Mouse (Mus musculus): ENCODE measurements around the gene Tut7. TPM values are rescaled to one million over a fixed set of nuclear protein-coding genes. Genes with fewer than 3 reads are reported as not detected.

Tut7 gene
- total RNA-seq (2023; ENCODE audit: inconsistent age) = 234 to 279 TPM (median 245 TPM) in 4 replicates

DNA sequence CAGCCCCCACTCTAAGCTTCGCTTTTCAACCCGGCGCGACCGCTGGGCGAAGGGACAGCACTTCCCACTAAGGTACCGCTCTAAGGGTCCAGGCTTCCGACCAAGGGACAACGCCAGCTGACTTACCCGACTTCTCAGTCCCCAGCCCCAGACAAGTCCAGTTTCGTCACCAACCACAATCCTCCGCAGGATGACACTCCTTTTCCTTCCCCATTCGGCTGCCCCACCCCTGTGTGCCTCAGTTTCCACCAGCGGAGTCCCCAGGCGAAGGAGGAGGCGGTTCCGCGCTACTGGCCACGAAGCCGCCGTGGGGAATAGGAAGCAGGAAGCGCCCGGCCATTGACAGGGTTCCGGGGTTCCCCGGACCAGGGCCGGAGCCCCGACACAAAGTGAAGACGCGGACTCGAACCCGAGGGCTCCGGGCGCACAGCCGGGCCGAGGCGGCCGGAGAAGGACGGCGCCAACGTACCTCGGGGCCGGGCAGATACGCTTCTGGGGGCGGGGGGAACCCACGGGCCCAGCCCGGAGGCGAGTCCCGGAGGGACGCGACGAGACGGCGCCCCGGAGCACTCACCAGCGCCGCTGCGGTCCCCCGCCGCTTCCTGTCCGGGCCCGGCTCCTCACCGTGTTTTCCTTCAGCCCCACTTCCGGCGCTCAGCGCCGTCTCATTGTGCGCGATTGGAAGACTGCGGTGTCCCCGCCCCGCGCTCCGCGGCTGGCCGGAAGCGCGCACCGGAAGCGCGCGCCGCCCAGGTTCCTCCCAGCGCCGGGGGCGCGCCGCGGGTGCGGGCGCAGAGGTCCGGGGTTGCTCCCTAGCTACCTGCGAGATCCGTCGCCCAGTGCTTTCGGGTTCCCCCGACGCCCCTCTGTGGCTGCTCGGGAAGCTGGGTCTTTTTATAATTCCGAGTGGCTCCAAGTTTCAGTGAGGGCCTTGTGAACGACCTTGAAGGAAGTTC, at the start of gene Tut7:
Tut7 (minus strand) TSS at position 641 of the 956 bp plus-strand sequence.

GRCm38 (mm10) chr13:59782145-59782544, 40.8 kb downstream of the Tut7 start, which contains the start of gene Gm49354:
Gene Gm49354 (minus strand): TSS chr13:59782245.

GRCm38 (mm10) chr13:59769296-59770163, 53.4 kb downstream of the Tut7 start, which contains the start of gene Isca1:
Gene Isca1 (minus strand): TSS chr13:59769810.

GRCm38 (mm10) chr13:59746711-59747110, 76.2 kb downstream of the Tut7 start, which contains the start of gene 1700014D04Rik:
Gene 1700014D04Rik (minus strand): TSS chr13:59746752.

DNA sequence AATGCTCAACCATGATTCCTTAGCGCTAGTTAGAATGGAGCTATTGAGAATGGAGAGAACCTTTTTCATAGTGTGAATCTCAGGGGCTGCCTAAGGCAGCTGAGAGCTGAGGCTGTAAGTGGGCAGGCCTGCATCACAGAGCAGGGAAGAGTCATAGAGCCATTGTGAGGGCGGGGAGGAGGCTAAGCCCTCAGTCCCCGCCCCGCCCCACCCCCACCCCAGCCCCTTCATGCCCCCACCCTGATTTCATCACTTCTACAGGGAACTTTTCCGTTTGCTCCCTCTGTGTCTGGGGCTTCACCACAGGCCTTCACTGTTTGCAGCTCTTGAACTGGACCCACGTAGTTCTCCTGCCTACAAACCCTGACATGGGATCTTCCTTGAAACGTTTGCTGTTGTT, 91.3 kb downstream of the Tut7 start, which contains the start of gene Spata31d1d:
Spata31d1d (minus strand) TSS at position 101 of the 400 bp plus-strand sequence.

Other genes with a start within 250 kb of the Tut7 start
- 50.1 to 58.1 TPM (median 52.2 TPM) in 4 replicates for gene Agtpbp1, start 237.9 kb downstream of the Tut7 start, total RNA-seq (2023; ENCODE audit: inconsistent age)
- gene Naa35, start 237.9 kb downstream of the Tut7 start, total RNA-seq (2023; ENCODE audit: inconsistent age) = 64.0 to 86.5 TPM (median 78.1 TPM) in 4 replicates
- 23.7 to 26.3 TPM (median 25.1 TPM) in 4 replicates for gene Golm1, start 147.3 kb downstream of the Tut7 start, total RNA-seq (2023; ENCODE audit: inconsistent age)
- gene 4921517D22Rik, start 129.0 kb downstream of the Tut7 start, total RNA-seq (2023; ENCODE audit: inconsistent age) = not detected in 4 replicates
- not detected in 4 replicates for gene Spata31d1a, start 112.8 kb downstream of the Tut7 start, total RNA-seq (2023; ENCODE audit: inconsistent age)
- not detected in 4 replicates for gene Spata31d1b, start 110.9 kb downstream of the Tut7 start, total RNA-seq (2023; ENCODE audit: inconsistent age)
- not detected in 4 replicates for gene Spata31d1d, start 91.4 kb downstream of the Tut7 start, total RNA-seq (2023; ENCODE audit: inconsistent age)
- gene 1700014D04Rik, start 76.4 kb downstream of the Tut7 start, total RNA-seq (2023; ENCODE audit: inconsistent age) = 0.70 TPM in 1 of 4 replicates, not detected in the others
- gene Isca1, start 53.3 kb downstream of the Tut7 start, total RNA-seq (2023; ENCODE audit: inconsistent age) = 86.8 to 92.3 TPM (median 91.0 TPM) in 4 replicates
- gene Gm49354, start 40.9 kb downstream of the Tut7 start, total RNA-seq (2023; ENCODE audit: inconsistent age) = not detected in 4 replicates

Data from B cell, adult (primary cell).